Mouse (Mus musculus) C2C12 (cell line): ENCODE results near the gene Nuak2.

Source experiments
- CEBPB ChIP-seq: IDR thresholded peaks from one replicate; pipeline ENCODE4 v1.6.1; 2011; ENCODE audit warnings: low read depth, mild to moderate bottlenecking, control low read depth, moderate library complexity
- CTCF ChIP-seq: IDR thresholded peaks from one replicate; pipeline ENCODE4 v1.5.1; 2011; ENCODE audit not compliant: control insufficient read depth, insufficient read depth, insufficient read length
- FOSL1 ChIP-seq: IDR thresholded peaks from one replicate; pipeline ENCODE4 v1.8.0; 2011; ENCODE audit warnings: mild to moderate bottlenecking, low read length; ENCODE audit not compliant: poor library complexity, insufficient read depth, severe bottlenecking
- MAX ChIP-seq: IDR thresholded peaks from one replicate; pipeline ENCODE4 v1.6.1; 2011; ENCODE audit warnings: mild to moderate bottlenecking, control low read depth
- MYOD1 ChIP-seq: IDR thresholded peaks from one replicate; pipeline ENCODE4 v1.6.1; 2011; ENCODE audit warnings: low read depth; ENCODE audit not compliant: control insufficient read depth, insufficient read length
- MYOG ChIP-seq: IDR thresholded peaks from one replicate; pipeline ENCODE4 v1.6.1; 2011; ENCODE audit not compliant: control insufficient read depth, insufficient read length; ENCODE audit errors: extremely low read depth
- USF1 ChIP-seq: IDR thresholded peaks from one replicate; pipeline ENCODE4 v1.6.1; 2011; ENCODE audit warnings: low read depth, mild to moderate bottlenecking, control low read depth, moderate library complexity

DNA sequence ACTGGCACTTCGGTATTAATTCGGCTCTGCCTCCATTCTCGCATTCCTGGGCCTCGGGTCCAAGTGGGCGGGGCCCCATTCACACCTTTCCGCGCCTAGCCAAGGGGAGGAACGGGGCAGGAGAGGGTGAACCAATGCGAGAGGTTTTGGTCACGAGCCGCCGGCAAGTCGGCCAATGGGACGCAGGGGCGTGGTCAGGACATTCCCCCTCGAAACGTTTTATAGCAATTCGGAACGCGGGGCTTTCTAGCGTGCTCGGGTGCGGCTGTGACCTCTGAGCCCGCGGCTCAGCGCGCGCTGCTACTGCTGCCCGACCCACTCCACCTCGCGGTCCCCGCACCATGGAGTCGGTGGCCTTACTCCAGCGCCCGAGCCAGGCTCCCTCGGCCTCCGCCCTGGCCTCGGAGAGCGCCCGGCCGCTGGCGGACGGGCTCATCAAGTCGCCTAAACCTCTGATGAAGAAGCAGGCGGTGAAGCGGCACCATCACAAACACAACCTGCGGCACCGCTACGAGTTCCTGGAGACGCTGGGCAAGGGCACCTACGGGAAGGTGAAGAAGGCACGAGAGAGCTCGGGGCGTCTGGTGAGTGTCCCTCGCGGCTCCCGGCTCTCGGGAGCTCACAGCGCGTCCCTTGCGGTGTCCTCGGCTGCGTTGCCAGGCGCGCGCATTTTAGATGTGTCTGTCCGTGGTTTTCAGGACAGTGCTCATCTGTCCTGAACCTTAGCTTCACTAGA lies at the start of gene Nuak2:
- no peak for TF ChIP-seq CTCF
- no peak for TF ChIP-seq CEBPB
- TF ChIP-seq USF1: peak; percentile 86
- TF ChIP-seq MAX: peak; percentile 92
- TF ChIP-seq MYOD1: no peak
- TF ChIP-seq MYOG: no peak
- TF ChIP-seq FOSL1: no peak
